Mouse (Mus musculus): ENCODE data around the gene Tmem254c. TPM values are rescaled to one million over a fixed set of nuclear protein-coding genes. Genes with fewer than 3 reads are reported as not detected.

Tmem254c gene
- 7.0 TPM for polyA plus RNA-seq (2014; fragmentation: Illumina TruSeq; extraction: RNeasy Lipid Tissue Mini Kit (QIAGEN cat#74804); ENCODE audit: low read depth, low replicate concordance)

GRCm38 (mm10) chr14:26067325-26067633 is at the start of gene Tmem254c:
TSS of gene Tmem254c (minus strand) at chr14:26067355.

GRCm38 (mm10) chr14:26081997-26082396 is 14.8 kb upstream of the Tmem254c start, which contains the start of gene Cphx3:
TSS of gene Cphx3 (plus strand) at chr14:26082297.

GRCm38 (mm10) chr14:26081216-26081615 is 14.1 kb upstream of the Tmem254c start, which contains the start of gene Cphx2:
TSS of gene Cphx2 (plus strand) at chr14:26081516.

GRCm38 (mm10) chr14:26042611-26043010 is 24.5 kb downstream of the Tmem254c start, which contains the start of gene Gm9780:
TSS of gene Gm9780 (minus strand) at chr14:26042711.

Other genes with a start within 250 kb of the Tmem254c start
- 76.7 TPM for gene Anxa11, start 225.2 kb downstream of the Tmem254c start, polyA plus RNA-seq (2014; fragmentation: Illumina TruSeq; extraction: RNeasy Lipid Tissue Mini Kit (QIAGEN cat#74804); ENCODE audit: low read depth, low replicate concordance)
- 9.4 TPM for gene Plac9a, start 164.3 kb downstream of the Tmem254c start, polyA plus RNA-seq (2014; fragmentation: Illumina TruSeq; extraction: RNeasy Lipid Tissue Mini Kit (QIAGEN cat#74804); ENCODE audit: low read depth, low replicate concordance)
- 2.3 TPM for gene Tmem254a, start 139.7 kb downstream of the Tmem254c start, polyA plus RNA-seq (2014; fragmentation: Illumina TruSeq; extraction: RNeasy Lipid Tissue Mini Kit (QIAGEN cat#74804); ENCODE audit: low read depth, low replicate concordance)
- gene Cphx1, start 129.1 kb downstream of the Tmem254c start, polyA plus RNA-seq (2014; fragmentation: Illumina TruSeq; extraction: RNeasy Lipid Tissue Mini Kit (QIAGEN cat#74804); ENCODE audit: low read depth, low replicate concordance): not detected
- gene Duxbl1, start 88.8 kb downstream of the Tmem254c start, polyA plus RNA-seq (2014; fragmentation: Illumina TruSeq; extraction: RNeasy Lipid Tissue Mini Kit (QIAGEN cat#74804); ENCODE audit: low read depth, low replicate concordance): 0.39 TPM
- 63.0 TPM for gene Gm9780, start 24.6 kb downstream of the Tmem254c start, polyA plus RNA-seq (2014; fragmentation: Illumina TruSeq; extraction: RNeasy Lipid Tissue Mini Kit (QIAGEN cat#74804); ENCODE audit: low read depth, low replicate concordance)
- not detected for gene Cphx2, start 14.2 kb upstream of the Tmem254c start, polyA plus RNA-seq (2014; fragmentation: Illumina TruSeq; extraction: RNeasy Lipid Tissue Mini Kit (QIAGEN cat#74804); ENCODE audit: low read depth, low replicate concordance)
- not detected for gene Cphx3, start 14.9 kb upstream of the Tmem254c start, polyA plus RNA-seq (2014; fragmentation: Illumina TruSeq; extraction: RNeasy Lipid Tissue Mini Kit (QIAGEN cat#74804); ENCODE audit: low read depth, low replicate concordance)
- gene Duxbl2, start 51.0 kb upstream of the Tmem254c start, polyA plus RNA-seq (2014; fragmentation: Illumina TruSeq; extraction: RNeasy Lipid Tissue Mini Kit (QIAGEN cat#74804); ENCODE audit: low read depth, low replicate concordance): not detected
- 37.0 TPM for gene Plac9b, start 115.1 kb upstream of the Tmem254c start, polyA plus RNA-seq (2014; fragmentation: Illumina TruSeq; extraction: RNeasy Lipid Tissue Mini Kit (QIAGEN cat#74804); ENCODE audit: low read depth, low replicate concordance)
- 6.5 TPM for gene Tmem254b, start 139.7 kb upstream of the Tmem254c start, polyA plus RNA-seq (2014; fragmentation: Illumina TruSeq; extraction: RNeasy Lipid Tissue Mini Kit (QIAGEN cat#74804); ENCODE audit: low read depth, low replicate concordance)
- not detected for gene Duxbl3, start 190.6 kb upstream of the Tmem254c start, polyA plus RNA-seq (2014; fragmentation: Illumina TruSeq; extraction: RNeasy Lipid Tissue Mini Kit (QIAGEN cat#74804); ENCODE audit: low read depth, low replicate concordance)

Data from heart, adult 10 weeks (tissue).